Mouse (Mus musculus) heart, embryonic 14.5 days (tissue): Measurements from ENCODE around the gene Cited4. TPM values are rescaled to one million over a fixed set of nuclear protein-coding genes. Genes with fewer than 3 reads are reported as not detected.

ENCODE experiments used
- ATAC-seq: fragments of 200-750 bp; cut with Nextera tagmentation; 2 replicates; pipeline ENCODE4 v1.8.0; 2017; ENCODE audit warnings: low read depth, moderate TSS enrichment; ENCODE audit not compliant: insufficient number of reproducible peaks, insufficient read depth, low FRiP score
- H3K27ac ChIP-seq, 2 experiments: fragments of 200-500 bp in 1 of 2; fragments of 300-500 bp in 1 of 2; sonication (generic) in 1 of 2; replicated peaks in 1 of 2; 2 replicates each; pipeline ENCODE4 v1.5.1; 2012 to 2014; ENCODE audit warnings: low read depth in 2 of 2, low read length in 2 of 2, control low read depth in 1 of 2, mild to moderate bottlenecking in 1 of 2, mixed read lengths in 1 of 2; ENCODE audit not compliant: control insufficient read depth in 1 of 2, insufficient read depth in 1 of 2
- H3K27me3 ChIP-seq: fragments of 300-500 bp; sonication (generic); 2 replicates; pipeline ENCODE4 v1.6.1; 2014; ENCODE audit warnings: mild to moderate bottlenecking, low read length, control low read depth; ENCODE audit not compliant: control insufficient read depth, insufficient read depth
- H3K36me3 ChIP-seq: fragments of 300-500 bp; sonication (generic); 2 replicates; pipeline ENCODE4 v1.6.1; 2014; ENCODE audit warnings: mild to moderate bottlenecking, control low read depth, low read length, mixed read lengths; ENCODE audit not compliant: control insufficient read depth, insufficient read depth
- H3K4me1 ChIP-seq, 2 experiments: fragments of 200-500 bp in 1 of 2; fragments of 300-500 bp in 1 of 2; sonication (generic) in 1 of 2; 2 replicates each; pipeline ENCODE4 v1.6.1; 2012 to 2014; ENCODE audit warnings: low read length in 2 of 2, control low read depth in 1 of 2, mixed read lengths in 1 of 2; ENCODE audit not compliant: control insufficient read depth in 2 of 2, insufficient read depth in 2 of 2
- H3K4me2 ChIP-seq: fragments of 300-500 bp; sonication (generic); 2 replicates; pipeline ENCODE4 v1.6.1; 2014; ENCODE audit warnings: mild to moderate bottlenecking, low read length
- H3K4me3 ChIP-seq, 2 experiments: fragments of 200-500 bp in 1 of 2; fragments of 300-500 bp in 1 of 2; sonication (generic) in 1 of 2; 2 replicates each; pipeline ENCODE4 v1.5.1; 2012 to 2014; ENCODE audit warnings: low read length in 2 of 2, mild to moderate bottlenecking in 2 of 2, control low read depth in 1 of 2, low read depth in 1 of 2, moderate library complexity in 1 of 2; ENCODE audit not compliant: control insufficient read depth in 1 of 2, insufficient read depth in 1 of 2
- H3K9ac ChIP-seq: fragments of 300-500 bp; sonication (generic); 2 replicates; pipeline ENCODE4 v1.6.1; 2014; ENCODE audit warnings: mild to moderate bottlenecking, low read length
- H3K9me3 ChIP-seq: fragments of 300-500 bp; sonication (generic); 2 replicates; pipeline ENCODE4 v1.6.1; 2016; ENCODE audit warnings: low read length, control low read depth; ENCODE audit not compliant: control insufficient read depth
- WGBS: fragments of 180-500 bp; shearing (Covaris S2); extraction: QIAGEN DNeasy Blood & Tissue Kit; methylation state at CpG from one replicate; pipeline ENCODE4 v1.1.7; 2014; 5-methylcytosine and 5-hydroxymethylcytosine counted together
- polyA plus RNA-seq: library from polyadenylated mRNA; unstranded; fragments of >200 nt; fragmentation: Nextera tagmentation; extraction: Ambion mirVana; gene quantifications from 2 replicates; pipeline ENCODE4 v1.2.1, GENCODE M21; 2014

Gene Cited4
- polyA plus RNA-seq, 1 experiment from 2014 or later = 27.1 TPM

- H3K4me2 ChIP-seq = no peak overlapping the region
- no peaks in the 10 kb centered on the region for H3K9me3 ChIP-seq
- WGBS = 77% methylated on average over 6 of the region's 6 CpGs
- ATAC-seq = no peak
- H3K4me1 ChIP-seq = peaks cover 0 to 8% of the 10 kb centered on the region in 2 experiments; a peak in 3 of 4 replicates
- H3K9ac ChIP-seq = no peak overlapping the region
- H3K27me3 ChIP-seq = peaks cover 52% of the 10 kb centered on the region
- no peak overlapping the region for H3K27ac ChIP-seq
- H3K36me3 ChIP-seq = no peaks in the 10 kb centered on the region
- no peak overlapping the region for H3K4me3 ChIP-seq
Observed at GRCm38 (mm10) chr4:120713856-120714497, 47.6 kb downstream of the Cited4 start.

DNA sequence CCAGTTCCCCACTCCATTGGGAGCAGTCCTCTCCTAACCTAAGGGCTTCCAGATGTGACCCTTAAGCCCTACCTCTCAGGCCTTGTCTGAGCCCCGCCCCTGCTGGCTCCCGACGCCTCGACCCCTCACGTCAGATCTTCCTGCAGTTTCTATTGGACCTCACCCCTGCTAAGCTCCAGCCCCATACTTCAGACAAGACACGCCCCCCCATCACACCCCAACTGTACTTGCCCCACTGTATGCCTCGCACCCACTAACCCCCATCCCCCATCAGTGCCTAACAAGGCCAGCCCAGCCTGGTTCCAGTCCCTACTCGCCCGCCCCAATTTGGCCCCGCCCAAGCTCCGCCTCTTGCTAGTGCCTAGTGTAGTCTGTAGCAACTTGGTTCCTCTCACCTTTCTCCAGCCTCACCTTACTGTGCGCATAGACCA, 49.8 kb downstream of the Cited4 start:
- Histone ChIP-seq H3K9ac (no peak overlapping the region), H3K4me3 (peak overlapping the region; percentile 26 to 32), H3K9me3 (no peaks in the 10 kb centered on the region), H3K4me1 (peaks cover 0 to 8% of the 10 kb centered on the region in 2 experiments; a peak in 3 of 4 replicates), H3K36me3 (no peaks in the 10 kb centered on the region), H3K4me2 (peak overlapping the region; percentile 69), H3K27ac (no peak overlapping the region), H3K27me3 (peaks cover 43% of the 10 kb centered on the region)
- peak; percentile 48 for ATAC-seq
- under 1% methylated on average over 12 of the region's 12 CpGs for WGBS

DNA sequence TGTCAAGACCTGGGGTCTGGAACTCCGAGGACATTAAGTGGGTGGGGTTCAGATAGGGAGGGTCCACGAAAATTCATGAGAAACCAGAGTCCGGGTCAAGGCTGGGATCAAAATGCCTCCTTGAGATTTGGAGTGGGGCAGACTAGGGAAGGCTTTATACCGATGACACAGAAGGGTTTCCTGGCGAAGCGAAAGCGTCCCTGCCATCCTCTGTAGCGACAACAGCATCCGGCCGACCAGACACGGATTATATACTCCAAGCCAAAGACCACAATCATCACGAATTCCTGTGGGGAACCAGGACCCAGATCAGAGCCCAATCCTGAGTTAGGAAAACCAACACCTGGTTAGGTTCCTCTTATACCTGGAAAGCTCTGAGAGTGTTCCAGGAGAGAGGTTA, 50.4 kb downstream of the Cited4 start:
- Histone ChIP-seq H3K27ac (no peak overlapping the region), H3K27me3 (peaks cover 42% of the 10 kb centered on the region), H3K4me1 (peaks cover 0 to 8% of the 10 kb centered on the region in 2 experiments; a peak in 3 of 4 replicates), H3K9me3 (no peaks in the 10 kb centered on the region), H3K9ac (no peak overlapping the region), H3K36me3 (no peaks in the 10 kb centered on the region), H3K4me2 (peak overlapping the region; percentile 69), H3K4me3 (peak overlapping the region; percentile 26 to 32)
- ATAC-seq = no peak
- 14% methylated on average over 12 of the region's 12 CpGs for WGBS

Other genes with a start within 250 kb of the Cited4 start
- gene Slfnl1, start 134.3 kb upstream of the Cited4 start, polyA plus RNA-seq = not detected in 2 replicates
- 104 and 109 TPM in 2 replicates for gene Ctps, start 96.3 kb upstream of the Cited4 start, polyA plus RNA-seq
- not detected in 2 replicates for gene Gm8439, start 77.8 kb upstream of the Cited4 start, polyA plus RNA-seq
- gene Kcnq4, start 82.0 kb downstream of the Cited4 start, polyA plus RNA-seq = 0.24 and 0.54 TPM in 2 replicates
- 104 and 107 TPM in 2 replicates for gene Nfyc, start 165.0 kb downstream of the Cited4 start, polyA plus RNA-seq
- gene Rims3, start 188.2 kb downstream of the Cited4 start, polyA plus RNA-seq = 0.31 and 0.43 TPM in 2 replicates